Mouse (Mus musculus): ENCODE measurements around the gene Gpr152.
"Not testable (repeated sequence)": the region's sequence is repeated elsewhere in the genome, so short reads cannot be mapped to it uniquely, and the experiment has no call there.

- not testable (repeated sequence) for TF ChIP-seq SIN3A (IDR thresholded peaks at IDR 0.05; ENCODE audit: low read length); NRF1 (IDR thresholded peaks at IDR 0.05; ENCODE audit: insufficient read depth, low read depth, low read length, poor library complexity, severe bottlenecking); MAFK (IDR thresholded peaks at IDR 0.05; ENCODE audit: borderline replicate concordance, low read depth, low read length); POLR2A (IDR thresholded peaks at IDR 0.05; ENCODE audit: control insufficient read depth in 1 of 2, insufficient read depth in 1 of 2, low read depth in 1 of 2, low read length in 2 of 2, poor library complexity in 1 of 2); CTCF (IDR thresholded peaks at IDR 0.05 in 2 of 3, conservative IDR thresholded peaks at IDR 0.05 in 1 of 3; ENCODE audit: control insufficient read depth in 1 of 3, insufficient read depth in 1 of 3, low read depth in 2 of 3, low read length in 3 of 3, poor library complexity in 1 of 3, severe bottlenecking in 1 of 3); EP300 (IDR thresholded peaks at IDR 0.05; ENCODE audit: low read depth in 1 of 2, low read length in 2 of 2); MAX (IDR thresholded peaks at IDR 0.05; ENCODE audit: low read length); MYB (IDR thresholded peaks at IDR 0.05; ENCODE audit: low read depth, low read length); CHD2 (IDR thresholded peaks at IDR 0.05; ENCODE audit: low read length); RAD21 (IDR thresholded peaks at IDR 0.05; ENCODE audit: low read depth, low read length); POLR2AphosphoS5 (IDR thresholded peaks at IDR 0.05; ENCODE audit: borderline replicate concordance, low read depth, low read length); NELFE (IDR thresholded peaks at IDR 0.05; ENCODE audit: low read depth, low read length); ZKSCAN1 (IDR thresholded peaks at IDR 0.05; ENCODE audit: low read depth, low read length)
These were observed 17.7 kb upstream of the Gpr152 start for GRCm38 (mm10) chr19:4121896-4122295.

Measured in MEL (cell line).